Mouse (Mus musculus) midbrain, embryonic 16.5 days (tissue): Measurements from ENCODE around the gene Insm2. TPM values are rescaled to one million over a fixed set of nuclear protein-coding genes. Genes with fewer than 3 reads are reported as not detected.

Source experiments
- ATAC-seq: fragments of 200-750 bp; cut with Nextera tagmentation; 2 replicates; pipeline ENCODE4 v1.8.0; 2017; ENCODE audit warnings: moderate TSS enrichment
- H3K27ac ChIP-seq: fragments of 300-500 bp; sonication (generic); 2 replicates; pipeline ENCODE4 v1.5.1; 2014; ENCODE audit warnings: mild to moderate bottlenecking, low read length, mixed read lengths
- H3K27me3 ChIP-seq: fragments of 300-500 bp; sonication (generic); 2 replicates; pipeline ENCODE4 v1.6.1; 2014; ENCODE audit warnings: low read depth, low read length, mixed read lengths; ENCODE audit not compliant: control insufficient read depth, insufficient read depth
- H3K36me3 ChIP-seq: fragments of 300-500 bp; sonication (generic); 2 replicates; pipeline ENCODE4 v1.6.1; 2014; ENCODE audit warnings: mild to moderate bottlenecking, low read length, moderate library complexity, mixed read lengths; ENCODE audit not compliant: control insufficient read depth, insufficient read depth
- H3K4me1 ChIP-seq: fragments of 300-500 bp; sonication (generic); 2 replicates; pipeline ENCODE4 v1.6.1; 2014; ENCODE audit warnings: mild to moderate bottlenecking, low read length, mixed read lengths; ENCODE audit not compliant: control insufficient read depth, insufficient read depth
- H3K4me2 ChIP-seq: fragments of 300-500 bp; sonication (generic); 2 replicates; pipeline ENCODE4 v1.6.1; 2014; ENCODE audit warnings: mild to moderate bottlenecking, low read length, mixed read lengths
- H3K4me3 ChIP-seq: fragments of 300-500 bp; sonication (generic); 2 replicates; pipeline ENCODE4 v1.5.1; 2014; ENCODE audit warnings: low read depth, mild to moderate bottlenecking, low read length, moderate library complexity, mixed read lengths
- H3K9ac ChIP-seq: fragments of 300-500 bp; sonication (generic); 2 replicates; pipeline ENCODE4 v1.6.1; 2014; ENCODE audit warnings: low read depth, low read length, mixed read lengths
- H3K9me3 ChIP-seq: fragments of 300-500 bp; sonication (generic); replicated peaks from 2 replicates; pipeline ENCODE4 v1.6.1; 2014; ENCODE audit warnings: mild to moderate bottlenecking, low read length, mixed read lengths; ENCODE audit not compliant: control insufficient read depth, poor library complexity, severe bottlenecking
- WGBS: fragments of 180-500 bp; shearing (Covaris S2); extraction: QIAGEN DNeasy Blood & Tissue Kit; methylation state at CpG from one replicate; pipeline ENCODE4 v1.1.7; 2014; 5-methylcytosine and 5-hydroxymethylcytosine counted together
- polyA plus RNA-seq: library from polyadenylated mRNA; unstranded; fragments of >200 nt; fragmentation: Nextera tagmentation; extraction: Ambion mirVana; gene quantifications from 2 replicates; pipeline ENCODE4 v1.2.1, GENCODE M21; 2015

Insm2 gene
- polyA plus RNA-seq, 1 experiment from 2014 or later, result 1.0 TPM

DNA sequence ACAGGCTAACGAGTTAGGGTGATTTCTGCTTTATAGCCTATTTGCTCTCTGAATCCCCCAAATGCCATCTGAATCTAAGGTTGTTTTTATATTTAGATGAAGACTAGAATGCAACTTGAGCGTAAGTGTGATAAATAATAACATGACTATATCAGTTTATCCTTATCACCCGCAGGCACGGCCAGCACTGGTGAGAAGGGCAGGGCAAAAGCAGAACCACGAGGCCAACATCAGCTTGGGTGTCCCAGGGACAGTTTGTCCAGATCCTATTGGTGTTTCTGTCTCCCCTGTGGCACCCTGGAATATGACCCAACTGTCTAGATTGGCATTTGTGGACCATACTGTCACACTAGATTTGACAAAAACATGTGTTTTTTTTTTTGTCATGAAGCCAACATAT lies 24.0 kb downstream of the Insm2 start:
- Histone ChIP-seq H3K36me3 (no peaks in the 10 kb centered on the region), H3K4me2 (no peak overlapping the region), H3K4me1 (0 out of 2 replicates have a peak, but pooled peaks cover 3% of the 10 kb centered on the region), H3K27me3 (no peaks in the 10 kb centered on the region), H3K9ac (no peak overlapping the region), H3K9me3 (no peaks in the 10 kb centered on the region), H3K27ac (no peak overlapping the region), H3K4me3 (no peak overlapping the region)
- 77% methylated on average over 5 of the region's 5 CpGs for WGBS
- no peak for ATAC-seq

DNA sequence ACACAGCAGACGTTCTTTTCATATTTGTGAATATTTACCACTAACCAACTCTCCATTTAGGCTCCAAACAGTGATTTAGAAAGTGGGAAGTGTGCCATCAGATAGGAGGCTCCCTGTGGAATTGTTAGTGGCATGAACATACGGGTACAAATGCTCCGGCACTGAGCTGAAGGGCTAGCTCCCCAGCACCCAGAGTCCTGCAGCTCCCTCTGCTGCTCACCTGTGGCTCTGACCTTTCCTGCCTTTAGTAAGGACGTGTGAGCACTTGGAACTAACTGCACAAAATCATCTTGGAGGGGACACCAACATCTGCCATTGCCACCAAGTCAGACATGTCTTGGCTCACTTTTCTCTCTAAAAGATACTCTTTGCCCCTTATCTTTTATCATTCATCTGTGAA lies 27.5 kb downstream of the Insm2 start:
- Histone ChIP-seq H3K4me2 (no peak overlapping the region), H3K36me3 (no peaks in the 10 kb centered on the region), H3K9ac (no peak overlapping the region), H3K4me3 (no peak overlapping the region), H3K9me3 (no peaks in the 10 kb centered on the region), H3K4me1 (0 out of 2 replicates have a peak, but pooled peaks cover 3% of the 10 kb centered on the region), H3K27me3 (no peaks in the 10 kb centered on the region), H3K27ac (no peak overlapping the region)
- WGBS, result 32% methylated on average over 4 of the region's 4 CpGs
- ATAC-seq, result no peak

DNA sequence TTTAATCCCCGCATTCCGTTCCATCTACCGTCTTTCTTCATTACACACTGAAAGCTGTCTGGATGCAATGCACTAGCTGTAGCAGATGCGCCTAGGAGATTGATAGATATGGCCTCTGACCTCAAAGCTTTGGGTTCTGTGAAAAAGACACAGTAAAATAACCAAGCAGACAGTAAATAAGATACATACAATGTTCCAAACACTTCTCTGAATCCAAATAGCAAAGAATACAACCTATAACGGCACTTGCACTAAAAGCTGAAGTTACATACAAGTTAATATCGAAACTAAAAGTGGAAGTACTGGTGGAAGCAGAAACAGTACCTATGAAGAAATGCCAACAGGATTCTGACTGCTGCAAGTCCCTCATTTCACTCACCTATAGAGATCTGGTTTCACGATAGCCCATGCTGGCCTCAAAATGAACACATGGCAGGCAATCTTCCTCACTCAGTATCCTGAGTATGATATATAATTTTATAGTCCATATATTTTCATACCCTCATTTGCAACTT lies 48.8 kb downstream of the Insm2 start:
- H3K9ac ChIP-seq, result no peak overlapping the region
- no peaks in the 10 kb centered on the region for H3K27me3 ChIP-seq
- no peaks in the 10 kb centered on the region for H3K4me1 ChIP-seq
- H3K36me3 ChIP-seq, result no peaks in the 10 kb centered on the region
- no peak for ATAC-seq
- H3K27ac ChIP-seq, result no peak overlapping the region
- H3K4me3 ChIP-seq, result no peak overlapping the region
- H3K9me3 ChIP-seq, result no peaks in the 10 kb centered on the region
- H3K4me2 ChIP-seq, result no peak overlapping the region
- 93% methylated on average over 7 of the region's 7 CpGs for WGBS

Other genes starting within 250 kb of the Insm2 start
- gene Psma6, start 215.2 kb upstream of the Insm2 start, polyA plus RNA-seq, result 401 and 405 TPM in 2 replicates
- 55.2 and 64.3 TPM in 2 replicates for gene Nfkbia, start 106.8 kb upstream of the Insm2 start, polyA plus RNA-seq
- not detected in 2 replicates for gene Aldoart2, start 34.2 kb upstream of the Insm2 start, polyA plus RNA-seq
- gene Ralgapa1, start 221.7 kb downstream of the Insm2 start, polyA plus RNA-seq, result 24.0 and 26.2 TPM in 2 replicates
- 58.2 and 60.9 TPM in 2 replicates for gene Brms1l, start 236.9 kb downstream of the Insm2 start, polyA plus RNA-seq